Mouse (Mus musculus): Measurements from ENCODE around the gene Il1f9.

GRCm38 (mm10) chr2:24188189-24188588 lies 1.9 kb downstream of the Il1f9 start:
- no peak for TF ChIP-seq POLR2A (IDR thresholded peaks at IDR 0.05; ENCODE audit: borderline replicate concordance, extremely low read depth, insufficient read depth, insufficient read length, poor library complexity, severe bottlenecking)
- peak; percentile 12; the same call in 1 of the 2 replicates for TF ChIP-seq CTCF (IDR thresholded peaks at IDR 0.05; ENCODE audit: borderline replicate concordance, extremely low read depth, insufficient read depth, insufficient read length)

All from brain, embryonic 14.5 days (tissue).